Mouse (Mus musculus): ENCODE data around the gene Fibp.
A peak's percentile ranks its signal among the peaks of the same experiment; 100 is the strongest.

DNA sequence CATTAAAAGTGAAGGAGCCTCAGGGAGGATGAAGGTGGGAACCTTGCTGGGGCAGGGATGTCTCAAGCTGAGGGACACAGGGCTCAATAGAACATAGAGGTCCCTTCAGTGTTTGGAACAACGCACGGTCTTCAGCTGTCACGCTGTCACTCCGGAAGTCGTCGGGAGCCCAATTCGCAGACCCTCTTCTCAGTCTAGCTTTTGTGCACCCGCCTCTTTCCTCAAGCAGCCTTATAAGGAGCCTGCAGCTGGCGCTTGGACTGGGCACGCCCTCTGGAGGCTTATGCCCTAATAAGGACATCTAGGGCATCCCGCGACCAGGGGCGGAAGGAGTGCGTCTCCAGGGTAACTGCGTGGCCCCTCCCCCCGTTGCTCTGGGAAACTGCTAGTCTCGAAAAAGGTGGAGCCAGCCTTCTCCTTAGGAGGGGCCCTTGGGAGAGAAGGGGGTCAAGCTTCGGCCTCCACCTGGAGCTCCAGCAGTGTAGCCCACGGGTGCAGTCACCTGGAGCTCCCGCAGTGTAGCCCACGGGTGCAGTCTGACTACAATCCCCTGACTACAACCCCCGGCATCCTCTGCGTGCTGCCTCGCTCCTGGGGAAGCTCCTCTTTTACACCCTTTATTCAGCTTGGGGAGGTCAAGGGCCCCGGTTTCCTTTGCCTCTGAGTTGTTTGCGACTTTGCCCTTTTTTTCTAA, 28.6 kb downstream of the Fibp start:
- TF ChIP-seq CTCF (conservative IDR thresholded peaks at IDR 0.05; ENCODE audit: insufficient read depth, insufficient read length, low read depth, low read length): no peak
- TF ChIP-seq POLR2A (IDR thresholded peaks at IDR 0.05; ENCODE audit: low read depth, low read length): peak; percentile 87
